Mouse (Mus musculus) cerebellum, postnatal 4 days (tissue): ENCODE data around the gene Crybb2.

Experiments used
- DNase-seq, 2 experiments: peaks; one replicate each; pipeline ENCODE4 v3.0.0; 2022; ENCODE audit warnings: low spot score in 2 of 2, mixed read lengths in 1 of 2

Crybb2 gene

GRCm38 (mm10) chr5:113031201-113031754, 38.6 kb downstream of the Crybb2 start:
- peak in 1 of 2 experiments; percentile 38 for DNase-seq

GRCm38 (mm10) chr5:113030082-113030481, 39.8 kb downstream of the Crybb2 start:
- DNase-seq: peak in 1 of 2 experiments; percentile 54

- no peak for DNase-seq
These were observed 43.2 kb downstream of the Crybb2 start for GRCm38 (mm10) chr5:113026706-113027105.

GRCm38 (mm10) chr5:113024154-113024764, 45.7 kb downstream of the Crybb2 start:
- no peak for DNase-seq

GRCm38 (mm10) chr5:113018190-113018589, 51.7 kb downstream of the Crybb2 start:
- DNase-seq: no peak

GRCm38 (mm10) chr5:113017004-113017403, 52.9 kb downstream of the Crybb2 start:
- DNase-seq: no peak

- DNase-seq: peak; percentile 38 to 74
These were observed 54.5 kb downstream of the Crybb2 start, which contains the start of gene Grk3 for GRCm38 (mm10) chr5:113015236-113016061. Grk3 (minus strand) TSS chr5:113015791.

GRCm38 (mm10) chr5:113014808-113015235, 55.1 kb downstream of the Crybb2 start:
- peak in 1 of 2 experiments; percentile 50 for DNase-seq

GRCm38 (mm10) chr5:113014111-113014807, 55.7 kb downstream of the Crybb2 start:
- DNase-seq: no peak

GRCm38 (mm10) chr5:113011926-113012325, 58.0 kb downstream of the Crybb2 start:
- DNase-seq: no peak

GRCm38 (mm10) chr5:113009183-113009820, 60.6 kb downstream of the Crybb2 start:
- no peak for DNase-seq

GRCm38 (mm10) chr5:113008496-113008895, 61.4 kb downstream of the Crybb2 start:
- DNase-seq: no peak
